Mouse (Mus musculus): ENCODE results near the gene Ncapg. TPM values are rescaled to one million over a fixed set of nuclear protein-coding genes. Genes with fewer than 3 reads are reported as not detected.

The Ncapg gene
- total RNA-seq, 2 experiments from 2014 or later: 0.61 to 0.77 TPM

- intact Hi-C loops (cut with DNase I): no loop called here
- no peak for DNase-seq (ENCODE audit: low spot score in 2 of 2)
Observed at GRCm38 (mm10) chr5:45686223-45686622, 16.5 kb downstream of the Ncapg start.

- intact Hi-C loops (cut with DNase I): no loop called here
- no peak for DNase-seq (ENCODE audit: low spot score in 2 of 2)
Observed at GRCm38 (mm10) chr5:45689152-45689551, 19.4 kb downstream of the Ncapg start.

- intact Hi-C loops (cut with DNase I): no loop called here
Observed at GRCm38 (mm10) chr5:45690802-45691201, 21.1 kb downstream of the Ncapg start.

GRCm38 (mm10) chr5:45691678-45692077 is 22.0 kb downstream of the Ncapg start:
- intact Hi-C loops (cut with DNase I): no loop called here
- DNase-seq (ENCODE audit: low spot score in 2 of 2): no peak

More at GRCm38 (mm10) chr5:45690802-45691201, 21.1 kb downstream of the Ncapg start:
- no peak for DNase-seq (ENCODE audit: low spot score in 2 of 2)

GRCm38 (mm10) chr5:45706811-45707210 is 37.1 kb downstream of the Ncapg start:
- intact Hi-C loops (cut with DNase I): no loop called here
- DNase-seq (ENCODE audit: low spot score in 2 of 2): peak in 1 of 2 experiments; percentile 4

- no peak for DNase-seq (ENCODE audit: low spot score in 2 of 2)
- intact Hi-C loops (cut with DNase I): no loop called here
Observed at GRCm38 (mm10) chr5:45709653-45710052, 39.9 kb downstream of the Ncapg start.

GRCm38 (mm10) chr5:45718848-45719488 is 49.2 kb downstream of the Ncapg start:
- no peak for DNase-seq (ENCODE audit: low spot score in 2 of 2)
- intact Hi-C loops (cut with DNase I): no loop called here

GRCm38 (mm10) chr5:45733751-45734150 is 64.0 kb downstream of the Ncapg start:
- no peak for DNase-seq (ENCODE audit: low spot score in 2 of 2)
- intact Hi-C loops (cut with DNase I): no loop called here

GRCm38 (mm10) chr5:45737911-45738310 is 68.2 kb downstream of the Ncapg start:
- intact Hi-C loops (cut with DNase I): no loop called here
- no peak for DNase-seq (ENCODE audit: low spot score in 2 of 2)

Other genes with a start within 250 kb of the Ncapg start
- gene Qdpr, start 219.7 kb upstream of the Ncapg start, total RNA-seq (2021): 10 to 100 TPM; 86.2 to 87.9 TPM
- under 1 TPM; 0.74 to 0.90 TPM for gene Clrn2, start 216.2 kb upstream of the Ncapg start, total RNA-seq (2021)
- 10 to 100 TPM; 40.0 to 41.9 TPM for gene Lap3, start 176.5 kb upstream of the Ncapg start, total RNA-seq (2021)
- gene Med28, start 149.7 kb upstream of the Ncapg start, total RNA-seq (2021): 10 to 100 TPM; 79.0 to 83.9 TPM
- 10 to 100 TPM; 13.0 to 14.3 TPM for gene Fam184b, start 30.3 kb upstream of the Ncapg start, total RNA-seq (2021)
- gene Lcorl, start 187.7 kb downstream of the Ncapg start, total RNA-seq (2021): 10 to 100 TPM; 31.8 to 34.9 TPM